Mouse (Mus musculus): Measurements from ENCODE around the gene Cant1.

DNA sequence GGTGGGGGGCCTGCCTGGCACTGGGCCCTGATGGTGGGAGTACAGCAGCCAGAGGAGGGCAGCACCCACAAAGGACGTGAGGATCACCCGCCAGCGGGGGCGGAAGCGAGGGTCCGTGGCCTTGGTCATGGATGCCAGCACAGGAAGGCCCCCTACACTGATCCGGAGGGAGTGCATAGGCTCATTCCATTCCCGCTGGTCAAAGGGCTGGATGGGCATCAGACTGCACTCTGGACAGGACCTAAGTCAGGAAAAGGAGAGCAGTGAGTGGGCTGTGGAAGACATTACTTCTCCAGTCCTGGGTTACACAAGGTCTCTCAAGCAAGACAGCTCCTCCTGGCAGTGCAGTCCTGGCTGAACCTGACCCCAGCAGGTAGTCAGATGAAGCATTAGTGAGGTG, 7.6 kb downstream of the Cant1 start:
- TF ChIP-seq CTCF (IDR thresholded peaks at IDR 0.05; ENCODE audit: low read depth) = no peak; the same call in 1 of the 2 replicates
- TF ChIP-seq EP300 (optimal IDR thresholded peaks at IDR 0.05) = no peak
